Mouse (Mus musculus): ENCODE results near the gene Fam124a.
A peak's percentile ranks its signal among the peaks of the same experiment; 100 is the strongest.
"Not testable (repeated sequence)": the region's sequence is repeated elsewhere in the genome, so short reads cannot be mapped to it uniquely, and the experiment has no call there.

The Fam124a gene

GRCm38 (mm10) chr14:62555309-62555829, at the start of gene Fam124a:
Fam124a (plus strand) TSS chr14:62555737.
- no peak for DNase-seq (ENCODE audit: low read depth)

GRCm38 (mm10) chr14:62506261-62506660, 49.3 kb upstream of the Fam124a start:
- DNase-seq (ENCODE audit: low read depth) = no peak

- peak; percentile 76 for DNase-seq (ENCODE audit: low read depth)
Measured at GRCm38 (mm10) chr14:62509350-62509749, 46.2 kb upstream of the Fam124a start.

- DNase-seq (ENCODE audit: low read depth) = no peak
Measured at GRCm38 (mm10) chr14:62512845-62513244, 42.7 kb upstream of the Fam124a start.

- DNase-seq (ENCODE audit: low read depth) = no peak
Measured at GRCm38 (mm10) chr14:62530951-62531350, 24.6 kb upstream of the Fam124a start.

- DNase-seq (ENCODE audit: low read depth) = no peak
Measured at GRCm38 (mm10) chr14:62536127-62536526, 19.4 kb upstream of the Fam124a start.

GRCm38 (mm10) chr14:62536988-62537387, 18.5 kb upstream of the Fam124a start:
- no peak for DNase-seq (ENCODE audit: low read depth)

- no peak for DNase-seq (ENCODE audit: low read depth)
Measured at GRCm38 (mm10) chr14:62539834-62540233, 15.7 kb upstream of the Fam124a start.

GRCm38 (mm10) chr14:62541751-62542150, 13.8 kb upstream of the Fam124a start:
- DNase-seq (ENCODE audit: low read depth) = no peak

- no peak for DNase-seq (ENCODE audit: low read depth)
Measured at GRCm38 (mm10) chr14:62546296-62546695, 9.2 kb upstream of the Fam124a start.

GRCm38 (mm10) chr14:62546746-62547145, 8.8 kb upstream of the Fam124a start:
- no peak for DNase-seq (ENCODE audit: low read depth)

- DNase-seq (ENCODE audit: low read depth) = no peak
Measured at GRCm38 (mm10) chr14:62550121-62550520, 5.4 kb upstream of the Fam124a start.

GRCm38 (mm10) chr14:62552771-62553170, 2.8 kb upstream of the Fam124a start:
- DNase-seq (ENCODE audit: low read depth) = no peak

- no peak for DNase-seq (ENCODE audit: low read depth)
Measured at GRCm38 (mm10) chr14:62553786-62554185, 1.8 kb upstream of the Fam124a start.

GRCm38 (mm10) chr14:62555840-62556810, 588 bp downstream of the Fam124a start:
- DNase-seq (ENCODE audit: low read depth) = no peak

GRCm38 (mm10) chr14:62557111-62557510, 1.6 kb downstream of the Fam124a start:
- no peak for DNase-seq (ENCODE audit: low read depth)

GRCm38 (mm10) chr14:62561875-62562748, 6.6 kb downstream of the Fam124a start:
- DNase-seq (ENCODE audit: low read depth) = no peak

GRCm38 (mm10) chr14:62563679-62564078, 8.1 kb downstream of the Fam124a start:
- no peak for DNase-seq (ENCODE audit: low read depth)

- not testable (repeated sequence) for DNase-seq (ENCODE audit: low read depth)
Measured at GRCm38 (mm10) chr14:62566821-62567220, 11.3 kb downstream of the Fam124a start, which contains the start of gene Gm4131. Gm4131 (minus strand) TSS chr14:62566921.

GRCm38 (mm10) chr14:62569463-62569862, 13.9 kb downstream of the Fam124a start:
- DNase-seq (ENCODE audit: low read depth) = no peak

- no peak for DNase-seq (ENCODE audit: low read depth)
Measured at GRCm38 (mm10) chr14:62570299-62570698, 14.8 kb downstream of the Fam124a start.

- no peak for DNase-seq (ENCODE audit: low read depth)
Measured at GRCm38 (mm10) chr14:62573454-62573853, 17.9 kb downstream of the Fam124a start.

All from fibroblast of lung, adult 2 months (primary cell).